Mouse (Mus musculus) thymus, postnatal 0 days (tissue): ENCODE results near the gene Lrriq1. TPM values are rescaled to one million over a fixed set of nuclear protein-coding genes. Genes with fewer than 3 reads are reported as not detected.

Experiments
- DNase-seq: peaks from one replicate; pipeline ENCODE4 v3.0.0-alpha.2; 2015; ENCODE audit warnings: low spot score
- polyA plus RNA-seq: library from polyadenylated mRNA; unstranded; fragments of >200 nt; fragmentation: Nextera tagmentation; extraction: Ambion mirVana; gene quantifications from 2 replicates; pipeline ENCODE4 v1.2.1, GENCODE M21; 2015

Lrriq1 gene
- polyA plus RNA-seq, result 0.08 and 0.41 TPM in 2 replicates

GRCm38 (mm10) chr10:103235707-103236459 lies at the start of gene Lrriq1:
Gene Lrriq1, minus strand, starts transcription at chr10:103236322.
- no peak for DNase-seq

GRCm38 (mm10) chr10:103253842-103254803 lies 18.0 kb upstream of the Lrriq1 start:
- DNase-seq, result no peak

GRCm38 (mm10) chr10:103236460-103236772 lies 294 bp upstream of the Lrriq1 start:
- no peak for DNase-seq

GRCm38 (mm10) chr10:103226646-103227045 lies 9.5 kb downstream of the Lrriq1 start:
- DNase-seq, result no peak

GRCm38 (mm10) chr10:103194655-103195328 lies 41.3 kb downstream of the Lrriq1 start:
- DNase-seq, result peak; percentile 4

GRCm38 (mm10) chr10:103145769-103146379 lies 90.2 kb downstream of the Lrriq1 start:
- no peak for DNase-seq

GRCm38 (mm10) chr10:103144927-103145768 lies 91.0 kb downstream of the Lrriq1 start:
- DNase-seq, result no peak

GRCm38 (mm10) chr10:103142526-103142925 lies 93.6 kb downstream of the Lrriq1 start:
- no peak for DNase-seq

- DNase-seq, result no peak
These were observed 94.6 kb downstream of the Lrriq1 start for GRCm38 (mm10) chr10:103141532-103141931.

GRCm38 (mm10) chr10:103140609-103141008 lies 95.5 kb downstream of the Lrriq1 start:
- no peak for DNase-seq

- no peak for DNase-seq
These were observed 121.5 kb downstream of the Lrriq1 start for GRCm38 (mm10) chr10:103114629-103115028.

GRCm38 (mm10) chr10:103108090-103108489 lies 128.0 kb downstream of the Lrriq1 start:
- no peak for DNase-seq

GRCm38 (mm10) chr10:103086101-103086500 lies 150.0 kb downstream of the Lrriq1 start:
- DNase-seq, result no peak

- no peak for DNase-seq
These were observed 186.5 kb downstream of the Lrriq1 start for GRCm38 (mm10) chr10:103049593-103049992.

- no peak for DNase-seq
These were observed 189.5 kb downstream of the Lrriq1 start for GRCm38 (mm10) chr10:103046623-103047022.

GRCm38 (mm10) chr10:103045019-103045418 lies 191.1 kb downstream of the Lrriq1 start:
- DNase-seq, result no peak

GRCm38 (mm10) chr10:103035002-103035640 lies 201.0 kb downstream of the Lrriq1 start:
- DNase-seq, result no peak

GRCm38 (mm10) chr10:103030931-103031330 lies 205.2 kb downstream of the Lrriq1 start:
- DNase-seq, result no peak

GRCm38 (mm10) chr10:103029730-103030490 lies 206.2 kb downstream of the Lrriq1 start, which contains the start of gene Alx1:
Gene Alx1, minus strand, starts transcription at chr10:103030215.
- no peak for DNase-seq
